Mouse (Mus musculus) liver, adult 2 months (tissue): ENCODE results near the gene Rufy4. TPM values are rescaled to one million over a fixed set of nuclear protein-coding genes. Genes with fewer than 3 reads are reported as not detected.
"Not testable (repeated sequence)": the region's sequence is repeated elsewhere in the genome, so short reads cannot be mapped to it uniquely, and the experiment has no call there.

Experiments
- DNase-seq: peaks from one replicate; pipeline ENCODE4 v3.0.0-alpha.2; 2011; ENCODE audit warnings: low read depth, low spot score; ENCODE audit errors: extremely low read depth
- H3K27ac ChIP-seq: fragments of 200-500 bp; replicated peaks from 2 replicates; pipeline ENCODE4 v1.5.1; 2012; ENCODE audit warnings: low read depth, mild to moderate bottlenecking, control low read depth, inconsistent platforms, low read length; ENCODE audit not compliant: insufficient read depth
- H3K27me3 ChIP-seq: fragments of 200-500 bp; 2 replicates; pipeline ENCODE4 v1.6.1; 2012; ENCODE audit warnings: mild to moderate bottlenecking, moderate library complexity, low read length, inconsistent platforms; ENCODE audit not compliant: control insufficient read depth, insufficient read depth
- H3K36me3 ChIP-seq: fragments of 200-500 bp; 2 replicates; pipeline ENCODE4 v1.6.1; 2012; ENCODE audit warnings: low read length, inconsistent platforms; ENCODE audit not compliant: control insufficient read depth, insufficient read depth
- H3K4me1 ChIP-seq: fragments of 200-500 bp; 2 replicates; pipeline ENCODE4 v1.6.1; 2011; ENCODE audit warnings: low read length; ENCODE audit not compliant: control insufficient read depth, insufficient read depth
- H3K4me3 ChIP-seq: fragments of 200-500 bp; 2 replicates; pipeline ENCODE4 v1.5.1; 2011; ENCODE audit warnings: low read depth, mild to moderate bottlenecking, control low read depth, low read length, moderate library complexity; ENCODE audit not compliant: insufficient read depth
- H3K79me2 ChIP-seq: fragments of 200-500 bp; 2 replicates; pipeline ENCODE4 v1.6.1; 2012; ENCODE audit warnings: inconsistent platforms, mild to moderate bottlenecking, low read length, moderate library complexity; ENCODE audit not compliant: control insufficient read depth, insufficient read depth
- H3K9ac ChIP-seq: fragments of 200-500 bp; 2 replicates; pipeline ENCODE4 v1.6.1; 2012; ENCODE audit warnings: low read depth, mild to moderate bottlenecking, control low read depth, inconsistent platforms, low read length
- CTCF ChIP-seq: fragments of 200-500 bp; IDR thresholded peaks from 2 replicates; pipeline ENCODE4 v1.5.1; 2011; ENCODE audit warnings: low read depth, low read length, control low read depth
- POLR2A ChIP-seq: fragments of 200-500 bp; IDR thresholded peaks from 2 replicates; pipeline ENCODE4 v1.6.1; 2011; ENCODE audit warnings: low read length, control low read depth; ENCODE audit not compliant: insufficient read depth; ENCODE audit errors: extremely low read depth
- WGBS: fragments of 180-500 bp; shearing (Covaris S2); methylation state at CpG from one replicate; pipeline ENCODE4 v1.1.7; 2018; 5-methylcytosine and 5-hydroxymethylcytosine counted together
- polyA plus RNA-seq: library from polyadenylated mRNA; depleted of rRNA; stranded (reverse); fragments of >200 nt; gene quantifications from 2 replicates; pipeline ENCODE4 v1.2.3, GENCODE M21; 2012
- total RNA-seq: library from RNA; depleted of rRNA; stranded (reverse); fragments of >200 nt; gene quantifications from 2 replicates; pipeline ENCODE4 v1.2.3, GENCODE M21; 2014

Rufy4 gene
- total and polyA plus RNA-seq, 2 experiments, result 0.32 to 0.37 TPM

GRCm38 (mm10) chr1:74156381-74156910, 31.1 kb downstream of the Rufy4 start:
- H3K4me1 ChIP-seq, result no peaks in the 10 kb centered on the region
- H3K9ac ChIP-seq, result no peak overlapping the region
- H3K36me3 ChIP-seq, result no peaks in the 10 kb centered on the region
- H3K4me3 ChIP-seq, result no peak overlapping the region
- no peak for DNase-seq
- TF ChIP-seq POLR2A, result no peak
- TF ChIP-seq CTCF, result no peak
- no peaks in the 10 kb centered on the region for H3K27me3 ChIP-seq
- no peak overlapping the region for H3K27ac ChIP-seq
- no peaks in the 10 kb centered on the region for H3K79me2 ChIP-seq
- WGBS, result 76% methylated on average over 14 of the region's 14 CpGs

- DNase-seq, H3K27me3 ChIP-seq, H3K27ac ChIP-seq, H3K4me1 ChIP-seq, H3K36me3 ChIP-seq, H3K79me2 ChIP-seq, H3K9ac ChIP-seq, H3K4me3 ChIP-seq: not testable (repeated sequence)
- WGBS, result 85% methylated on average over 5 of the region's 5 CpGs
Observed at GRCm38 (mm10) chr1:74159613-74160012, 34.3 kb downstream of the Rufy4 start.

GRCm38 (mm10) chr1:74160036-74160435, 34.7 kb downstream of the Rufy4 start:
- 85% methylated on average over 2 of the region's 2 CpGs for WGBS
- no peak for DNase-seq
- H3K4me1 ChIP-seq, result no peaks in the 10 kb centered on the region
- no peaks in the 10 kb centered on the region for H3K79me2 ChIP-seq
- H3K27me3 ChIP-seq, result no peaks in the 10 kb centered on the region
- H3K27ac ChIP-seq, result no peak overlapping the region
- no peak overlapping the region for H3K4me3 ChIP-seq
- no peak overlapping the region for H3K9ac ChIP-seq
- TF ChIP-seq CTCF, result no peak
- TF ChIP-seq POLR2A, result no peak
- H3K36me3 ChIP-seq, result no peaks in the 10 kb centered on the region

- Histone ChIP-seq H3K27ac (no peak overlapping the region), H3K4me1 (0 out of 2 replicates have a peak, but pooled peaks cover 2% of the 10 kb centered on the region), H3K4me3 (no peak overlapping the region), H3K79me2 (no peaks in the 10 kb centered on the region), H3K36me3 (no peaks in the 10 kb centered on the region), H3K27me3 (no peaks in the 10 kb centered on the region), H3K9ac (no peak overlapping the region)
- 74% methylated on average over 5 of the region's 5 CpGs for WGBS
- TF ChIP-seq POLR2A (no peak), CTCF (no peak)
- DNase-seq, result no peak
Observed at GRCm38 (mm10) chr1:74167136-74167535, 41.8 kb downstream of the Rufy4 start.

GRCm38 (mm10) chr1:74169721-74170120, 44.4 kb downstream of the Rufy4 start:
- Histone ChIP-seq H3K27ac (no peak overlapping the region), H3K4me1 (0 out of 2 replicates have a peak, but pooled peaks cover 2% of the 10 kb centered on the region), H3K9ac (no peak overlapping the region), H3K79me2 (no peaks in the 10 kb centered on the region), H3K36me3 (no peaks in the 10 kb centered on the region), H3K4me3 (no peak overlapping the region), H3K27me3 (no peaks in the 10 kb centered on the region)
- no peak for DNase-seq
- 91% methylated on average over 3 of the region's 3 CpGs for WGBS
- TF ChIP-seq CTCF, result no peak

GRCm38 (mm10) chr1:74172722-74173121, 47.4 kb downstream of the Rufy4 start:
- no peak overlapping the region for H3K9ac ChIP-seq
- H3K27ac ChIP-seq, result no peak overlapping the region
- H3K4me3 ChIP-seq, result no peak overlapping the region
- H3K27me3 ChIP-seq, result no peaks in the 10 kb centered on the region
- no peak for TF ChIP-seq POLR2A
- no peak for TF ChIP-seq CTCF
- no peaks in the 10 kb centered on the region for H3K79me2 ChIP-seq
- WGBS, result 63% methylated on average over 3 of the region's 3 CpGs
- H3K4me1 ChIP-seq, result 0 out of 2 replicates have a peak, but pooled peaks cover 2% of the 10 kb centered on the region
- DNase-seq, result no peak
- no peaks in the 10 kb centered on the region for H3K36me3 ChIP-seq
